Mouse (Mus musculus) heart, adult 18-20 months (tissue): ENCODE measurements around the gene Dnajc3. TPM values are rescaled to one million over a fixed set of nuclear protein-coding genes. Genes with fewer than 3 reads are reported as not detected.

ENCODE experiments used
- DNase-seq, 2 experiments: peaks; one replicate each; pipeline ENCODE4 v3.0.0; 2021 to 2022; ENCODE audit warnings: mixed read lengths in 1 of 2
- long read RNA-seq, 2 experiments: library from polyadenylated mRNA; stranded (forward); transcript quantifications; one replicate each; pipeline ENCODE4 v2.0.0; 2021
- total RNA-seq, 2 experiments: library from RNA; stranded (reverse); gene quantifications; 2 replicates each; pipeline ENCODE4 v1.2.3; 2021

The Dnajc3 gene
- 10 to 100 TPM; 30.8 to 32.8 TPM for total RNA-seq
- long read RNA-seq, experiment 1, full-length matches to known transcripts, result 58 of 81 reads
- long read RNA-seq, experiment 1, partial matches to known transcripts, result 1 of 81 reads
- long read RNA-seq, experiment 1, other reads (novel, unspliced or antisense), result 22 of 81 reads
- long read RNA-seq, experiment 2, full-length matches to known transcripts, result 18 of 37 reads
- long read RNA-seq, experiment 2, partial matches to known transcripts, result 1 of 37 reads
- long read RNA-seq, experiment 2, other reads (novel, unspliced or antisense), result 18 of 37 reads

DNA sequence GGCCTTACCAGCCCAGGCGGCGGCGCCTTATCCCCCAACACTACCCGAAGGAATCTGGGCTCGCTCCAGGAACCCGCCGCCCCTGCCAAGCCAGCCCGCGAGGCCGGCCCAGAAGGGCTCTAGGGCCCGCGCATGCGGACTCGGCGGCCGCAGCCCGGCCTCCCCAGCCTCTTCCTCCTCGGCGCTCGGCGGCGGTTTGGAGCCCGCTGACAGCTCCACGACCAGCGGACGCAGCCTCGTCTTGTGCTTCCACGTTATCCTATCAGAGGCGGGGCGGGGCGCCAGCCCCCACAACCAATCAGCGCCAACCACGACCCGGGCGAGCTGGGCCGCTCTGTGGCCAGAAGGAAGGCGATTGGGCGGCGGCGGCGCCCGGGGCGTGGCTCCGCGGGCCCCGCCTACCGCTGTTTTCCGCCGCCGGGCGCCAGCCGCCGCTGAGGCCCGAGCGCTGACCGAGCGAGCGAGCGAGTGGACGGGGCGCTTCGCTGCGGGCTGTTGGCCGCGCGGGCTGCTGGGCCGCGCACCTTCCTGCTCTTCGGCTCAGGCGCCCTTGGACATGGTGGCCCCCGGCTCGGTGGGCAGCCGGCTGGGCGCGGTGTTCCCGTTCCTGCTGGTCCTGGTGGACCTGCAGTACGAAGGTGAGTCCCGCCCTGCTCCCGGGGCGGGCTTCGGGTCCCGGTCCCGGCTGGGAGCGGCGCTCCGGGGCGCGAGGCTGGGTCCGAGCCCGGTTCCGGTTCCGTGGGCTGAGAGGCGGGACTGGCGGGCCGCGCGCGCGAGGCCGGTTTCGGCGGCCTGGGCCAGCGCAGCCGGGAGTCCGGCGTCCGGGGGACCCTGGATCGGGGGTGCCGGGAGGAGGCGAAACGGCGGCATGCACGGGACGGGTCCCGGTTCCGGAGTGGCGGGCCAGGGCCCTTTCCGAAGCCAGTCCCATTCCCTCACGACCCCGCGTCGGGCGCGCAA, at the start of gene Dnajc3:
Gene Dnajc3, plus strand, starts transcription at position 444 of the 960 bp plus-strand sequence.
- peak; percentile 99 to 100 for DNase-seq

DNA sequence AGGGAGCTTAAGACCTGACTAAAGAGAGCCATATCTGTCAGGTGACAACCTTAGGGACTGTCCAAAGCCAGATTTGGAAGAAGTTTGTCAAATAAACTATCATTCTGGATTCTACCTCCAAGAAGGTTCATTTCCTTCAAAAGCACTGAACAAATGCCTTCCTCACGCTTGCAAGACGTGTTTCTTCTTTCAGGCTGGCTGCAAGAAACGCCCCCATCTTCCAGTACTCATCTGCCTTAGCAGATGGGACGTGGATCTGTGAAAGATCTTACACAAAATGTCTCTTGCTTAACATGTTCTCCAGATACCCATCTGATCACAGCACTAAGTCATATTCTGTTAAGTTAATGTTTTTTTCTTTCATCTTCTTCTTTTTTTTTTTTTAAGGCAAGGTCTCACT, 47.7 kb upstream of the Dnajc3 start:
- DNase-seq, result no peak

DNA sequence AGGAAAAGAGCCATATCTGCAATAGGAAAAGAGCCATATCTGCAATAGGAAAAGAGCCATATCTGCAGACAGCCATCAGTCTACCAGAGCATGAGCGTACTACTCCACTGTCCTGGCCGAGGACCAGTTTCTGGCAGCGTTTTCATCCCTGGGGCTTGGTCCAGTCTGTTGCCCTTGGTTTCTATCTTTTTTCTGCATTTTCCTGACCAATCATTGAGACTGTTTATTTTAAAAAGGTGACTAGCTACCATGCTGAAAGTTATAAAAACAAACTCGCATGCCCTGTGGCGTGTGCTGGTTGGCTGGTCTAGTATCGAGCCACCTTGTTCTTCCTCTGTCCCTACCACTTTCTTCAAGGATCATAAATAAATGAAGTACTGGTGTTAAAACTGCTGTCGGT, 42.5 kb upstream of the Dnajc3 start:
- no peak for DNase-seq

DNA sequence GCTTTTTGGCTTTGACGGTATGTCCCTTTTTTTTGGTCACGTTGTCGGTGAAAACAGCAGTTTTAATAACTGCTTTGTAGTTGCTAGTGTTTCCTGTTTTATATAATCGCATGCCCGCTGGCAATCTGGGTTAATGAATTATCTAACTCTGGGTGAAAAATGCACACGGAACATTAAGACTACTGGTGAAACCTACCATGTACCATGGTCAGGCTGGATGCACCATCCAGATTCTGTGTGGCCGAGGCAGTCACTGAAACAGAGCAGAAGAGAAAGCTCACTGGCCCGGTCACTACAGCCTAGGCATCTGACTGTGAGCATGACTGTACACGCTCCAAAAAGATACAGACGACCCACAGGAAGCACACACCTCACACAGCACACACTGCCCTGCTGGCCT, 42.1 kb upstream of the Dnajc3 start:
- no peak for DNase-seq

DNA sequence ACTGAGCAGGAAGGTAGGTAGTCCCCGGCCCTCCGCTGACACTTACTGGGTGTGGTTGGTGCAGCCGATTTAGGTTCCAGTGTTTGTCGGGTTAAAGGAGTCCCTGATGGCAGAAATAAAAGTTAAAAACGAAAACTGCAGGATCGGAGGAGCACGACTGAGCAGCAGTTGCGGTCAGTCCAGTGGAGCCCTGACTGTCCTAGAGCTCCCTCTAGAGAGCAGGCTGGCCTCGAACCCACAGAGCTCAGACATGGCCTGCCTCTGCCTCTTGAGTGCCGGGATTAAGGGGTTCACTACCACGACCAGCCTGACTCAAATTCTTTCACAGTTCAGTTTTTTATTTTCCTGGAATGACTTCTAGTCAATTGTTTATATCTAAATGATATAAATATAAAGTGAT, 37.8 kb upstream of the Dnajc3 start:
- no peak for DNase-seq

DNA sequence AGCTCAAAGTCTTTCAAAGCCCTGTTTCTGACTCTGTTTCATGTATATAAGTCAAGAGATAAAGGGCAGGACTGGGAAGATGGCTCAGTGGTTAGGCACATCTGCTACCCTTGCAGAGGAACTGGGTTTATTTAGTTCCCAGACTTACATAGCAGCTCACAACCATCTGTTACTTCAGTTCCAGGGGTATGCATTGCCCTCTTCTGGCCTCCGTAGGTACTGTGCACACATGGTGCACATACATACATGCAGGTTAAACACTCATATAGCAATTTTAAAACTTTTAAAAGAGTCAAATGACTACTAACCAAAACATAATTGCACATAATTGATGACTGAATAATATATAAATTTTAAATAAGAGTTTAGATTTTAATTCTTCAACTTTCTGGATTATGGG, 36.9 kb upstream of the Dnajc3 start:
- no peak for DNase-seq

DNA sequence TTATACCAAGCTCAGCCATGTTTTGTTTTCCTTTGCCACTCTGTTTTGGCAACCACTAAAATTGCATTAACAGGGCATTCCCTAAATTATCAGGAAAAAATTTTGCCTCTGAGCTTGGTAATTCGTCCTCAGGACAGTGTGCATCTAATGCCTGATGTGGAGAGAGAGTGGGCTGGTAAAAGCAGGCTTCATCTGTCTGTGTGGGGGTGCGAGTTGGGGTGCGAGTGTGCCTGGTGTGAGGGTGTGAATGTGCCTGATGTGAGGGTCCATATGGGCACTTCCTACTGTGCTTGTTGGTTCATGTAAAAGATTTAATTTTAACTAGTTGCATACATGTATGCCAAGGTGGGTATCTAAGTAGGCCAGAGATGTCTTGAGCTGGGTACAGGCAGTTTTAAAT, 34.4 kb upstream of the Dnajc3 start:
- DNase-seq, result no peak

DNA sequence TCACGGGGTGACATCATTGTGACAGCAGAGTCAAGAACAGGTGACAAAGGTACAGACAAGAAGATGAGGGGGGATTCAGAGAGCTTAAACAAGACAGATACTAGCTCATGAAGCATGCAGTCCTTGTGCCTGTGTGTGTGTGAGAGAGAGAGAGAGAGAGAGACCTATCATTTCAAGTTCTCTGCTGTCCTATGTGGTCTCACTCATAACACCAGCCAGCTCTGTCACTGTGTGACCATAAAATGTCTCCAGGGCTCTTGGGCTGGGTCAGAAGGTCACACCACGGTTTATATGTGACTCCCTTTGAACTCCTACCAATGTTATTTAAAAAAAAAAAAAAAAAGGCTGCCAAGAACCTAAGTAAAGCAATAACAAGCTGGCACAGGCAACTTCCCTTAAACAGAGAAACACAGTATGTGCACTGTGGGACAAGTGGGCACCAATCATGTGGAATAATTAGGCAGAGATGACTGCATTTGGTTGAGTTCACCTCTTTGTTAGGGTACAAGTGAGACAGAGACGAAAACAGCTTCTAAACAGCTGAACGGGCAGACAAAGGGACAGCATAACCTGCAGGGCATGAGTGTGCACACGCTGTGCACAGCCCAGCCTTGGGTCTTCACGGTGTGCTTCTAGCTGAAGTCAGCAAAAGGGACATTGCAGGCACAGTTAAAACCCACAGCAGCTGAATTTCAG, 33.8 kb upstream of the Dnajc3 start:
- no peak for DNase-seq

DNA sequence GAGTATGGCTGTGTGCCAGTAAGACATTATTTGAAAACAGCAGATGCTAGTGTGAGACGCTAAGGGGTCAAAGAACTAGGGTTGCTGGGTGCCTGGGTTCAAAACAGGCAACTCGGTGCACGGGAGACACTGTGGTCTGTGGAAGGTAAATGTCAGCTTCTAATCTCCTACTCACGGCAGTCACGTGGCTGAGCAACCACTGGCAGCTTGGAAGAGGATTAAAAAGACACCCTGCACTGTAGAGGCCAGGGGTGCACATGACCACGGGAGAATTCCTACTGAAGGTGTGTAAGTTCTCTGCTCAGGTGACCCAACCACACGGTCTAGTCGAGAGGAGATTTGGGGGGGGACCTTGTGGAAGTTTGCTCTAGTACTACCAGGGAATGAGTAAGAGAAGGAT, 30.2 kb upstream of the Dnajc3 start:
- no peak for DNase-seq

DNA sequence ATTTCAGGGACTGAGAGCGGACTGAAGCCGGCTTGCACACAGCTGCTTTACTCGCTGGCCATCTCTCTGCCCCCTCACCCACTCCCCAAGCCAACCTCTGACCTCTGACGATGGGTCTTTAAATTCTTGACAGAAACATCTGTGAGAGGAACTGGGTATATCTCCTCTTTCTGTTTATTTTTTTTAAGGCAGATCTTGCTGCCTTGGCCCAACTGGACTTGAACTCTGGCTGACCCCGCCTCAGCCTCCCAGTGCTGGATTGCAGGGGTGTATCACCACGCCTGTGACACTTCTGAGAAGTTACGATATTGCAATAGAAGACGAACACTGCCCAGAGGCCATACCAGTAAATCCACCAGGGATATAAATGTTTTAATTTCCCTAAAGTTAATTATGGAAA, 27.9 kb upstream of the Dnajc3 start:
- peak; percentile 45 to 58 for DNase-seq

DNA sequence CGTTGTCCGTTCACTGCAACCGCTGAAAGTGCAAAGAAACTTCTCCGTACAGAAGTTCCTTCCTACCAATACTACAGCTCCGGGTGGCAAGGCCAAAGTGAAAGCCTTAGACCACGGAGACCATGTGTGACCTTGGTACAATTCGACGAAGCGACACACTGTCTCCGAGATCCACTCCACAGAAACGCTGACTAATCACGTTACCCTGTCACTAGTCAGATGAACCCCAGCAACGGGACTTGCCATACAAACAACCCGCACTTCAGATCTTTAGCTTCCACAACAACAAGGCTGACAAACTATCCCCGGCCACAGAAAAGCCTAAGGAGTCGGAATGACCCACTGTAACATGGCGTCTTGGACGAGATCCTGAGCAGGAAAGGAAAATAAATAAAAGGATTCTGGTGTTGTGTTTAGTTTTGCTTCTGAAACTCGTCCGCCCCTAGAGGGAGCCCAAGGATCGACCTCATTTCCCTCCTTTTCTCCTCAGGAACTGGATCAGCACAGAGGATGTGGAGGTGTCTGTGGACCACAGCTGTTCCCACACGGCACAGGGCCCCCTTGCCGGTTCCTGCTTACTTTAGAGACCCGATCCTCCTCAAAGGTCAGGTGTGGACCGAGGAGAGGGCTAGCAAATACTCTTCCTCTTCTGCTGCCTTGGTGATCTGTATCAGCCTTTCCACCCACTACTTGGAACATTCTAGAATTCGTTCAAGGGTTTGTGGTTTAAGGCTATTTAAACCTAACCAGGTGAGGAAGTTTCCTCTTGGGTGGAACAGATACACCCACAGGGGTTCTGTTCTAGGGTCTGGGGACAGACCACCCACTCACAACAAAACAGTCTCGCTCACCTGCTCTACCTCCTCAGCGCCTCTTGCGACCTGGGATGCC, 27.2 kb upstream of the Dnajc3 start:
- DNase-seq, result peak; percentile 77 to 89

DNA sequence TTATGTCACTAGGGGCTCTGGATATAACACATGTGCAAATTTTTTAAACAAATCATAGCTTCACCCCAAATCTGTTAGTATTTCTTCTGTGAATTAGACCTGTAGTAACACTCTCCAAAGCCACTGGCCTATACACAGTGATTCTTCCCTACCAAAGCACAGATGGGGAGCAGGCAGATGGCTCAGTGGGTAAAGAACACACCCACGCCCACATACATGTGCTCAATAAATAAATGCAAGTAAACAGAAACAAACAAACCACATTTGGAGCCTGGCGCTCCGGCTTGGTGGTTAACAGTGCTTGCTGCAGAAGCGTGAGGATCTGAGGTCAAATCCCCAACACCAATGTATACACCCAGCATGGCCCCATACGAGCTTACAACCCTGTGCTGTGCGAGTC, 26.3 kb upstream of the Dnajc3 start:
- DNase-seq, result no peak

DNA sequence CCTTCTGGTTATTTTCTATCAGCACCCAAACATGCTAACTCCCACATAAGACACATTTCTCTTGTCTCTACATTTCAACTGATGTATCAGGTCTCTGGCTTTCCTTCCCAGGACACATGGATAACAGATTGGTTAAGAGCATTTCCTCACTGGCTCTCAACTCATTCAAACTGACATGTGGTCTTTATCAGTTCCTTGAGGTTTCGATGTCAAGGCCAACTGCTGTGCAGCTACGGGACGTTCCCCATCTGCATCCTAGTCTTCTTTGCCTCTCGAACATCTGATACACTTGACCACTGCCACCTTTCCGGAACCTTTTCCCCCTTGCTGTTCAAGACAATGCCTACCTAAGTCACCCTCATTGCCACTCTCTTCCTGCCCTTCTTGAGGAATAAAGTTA, 24.1 kb upstream of the Dnajc3 start:
- DNase-seq, result no peak

DNA sequence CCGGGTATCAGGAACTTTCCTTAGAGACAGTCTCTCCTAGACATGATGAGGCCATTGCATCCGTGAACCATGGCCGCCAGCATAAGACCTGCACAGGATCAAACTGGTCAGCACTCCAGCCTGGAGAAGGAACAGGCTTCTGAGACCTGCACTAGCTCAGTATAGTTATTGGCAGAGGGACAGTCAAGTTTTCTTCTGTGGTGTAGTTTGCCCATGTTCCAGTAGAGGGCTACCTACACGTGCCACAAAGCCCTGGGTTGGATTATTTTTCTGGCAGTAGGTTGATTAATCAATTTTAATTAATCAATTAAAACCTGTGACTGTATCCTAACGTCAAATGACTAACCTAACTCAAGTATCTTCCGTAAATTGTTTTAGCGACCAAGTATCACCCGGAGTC, 18.8 kb upstream of the Dnajc3 start:
- peak in 1 of 2 experiments; percentile 15 for DNase-seq

DNA sequence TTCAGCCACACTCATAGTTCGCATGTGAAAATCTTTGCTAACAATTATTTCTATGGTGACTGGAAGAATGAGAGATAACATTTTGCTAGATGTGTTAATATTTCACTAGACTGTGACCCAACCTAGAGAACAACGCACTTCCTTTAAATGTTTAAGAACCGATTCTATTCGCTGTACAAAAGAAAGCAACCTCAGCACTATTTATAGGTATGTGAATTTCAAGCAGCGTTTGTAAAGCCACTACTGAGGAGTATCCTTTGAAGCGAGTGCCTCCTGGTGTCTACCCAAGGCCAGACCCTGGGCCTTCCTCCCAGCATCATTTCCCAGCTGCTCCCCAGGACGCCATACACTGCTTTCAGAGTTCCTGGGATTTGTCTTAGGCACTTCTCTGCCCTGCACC, 17.1 kb upstream of the Dnajc3 start:
- DNase-seq, result no peak

DNA sequence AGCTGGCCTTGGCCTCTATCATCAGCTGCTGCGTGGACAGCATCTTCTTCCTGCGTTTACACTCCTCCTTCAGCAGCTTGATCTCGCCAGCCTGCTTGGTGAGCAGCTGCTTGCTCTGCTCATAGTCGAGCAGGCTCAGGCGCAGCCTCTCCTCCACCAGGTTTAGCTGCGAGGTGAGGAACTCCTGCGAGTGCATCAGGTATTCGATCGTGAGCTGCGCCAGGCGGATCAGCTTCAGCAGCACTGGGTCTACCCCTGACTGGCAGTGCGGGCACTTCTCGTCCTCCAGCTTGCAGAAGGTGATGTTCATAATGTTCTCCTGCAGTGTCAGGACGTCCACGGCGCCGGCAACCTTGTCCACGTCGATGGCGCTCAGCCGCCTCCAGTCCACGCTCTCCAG, 15.5 kb upstream of the Dnajc3 start:
- no peak for DNase-seq

DNA sequence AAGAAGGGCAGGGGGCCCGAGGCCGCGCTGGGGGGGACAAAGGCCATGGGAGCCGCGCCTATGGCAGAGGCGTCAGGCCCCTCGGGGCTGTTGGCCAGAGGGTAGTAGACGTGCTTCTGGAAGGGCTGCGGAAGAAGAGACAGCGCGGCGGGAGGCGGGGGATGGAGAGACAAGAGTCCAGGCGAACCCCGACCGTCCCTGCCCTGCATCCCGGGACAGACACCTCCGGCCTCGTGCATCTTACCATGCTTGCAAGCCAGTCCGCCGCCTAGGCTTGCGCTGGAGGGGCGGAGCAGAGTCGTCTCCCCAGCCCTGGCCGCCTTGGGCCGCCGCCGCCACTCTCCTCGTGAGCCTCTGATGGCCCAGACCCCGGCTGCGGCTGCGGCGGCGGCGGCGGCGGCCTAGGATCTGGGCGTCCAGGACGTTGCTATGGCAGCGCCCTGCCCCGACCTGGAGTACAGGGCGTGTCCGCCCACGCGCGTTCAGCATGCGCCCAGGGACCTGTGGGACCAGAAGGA, 15.1 kb upstream of the Dnajc3 start:
- peak in 1 of 2 experiments; percentile 21 for DNase-seq

DNA sequence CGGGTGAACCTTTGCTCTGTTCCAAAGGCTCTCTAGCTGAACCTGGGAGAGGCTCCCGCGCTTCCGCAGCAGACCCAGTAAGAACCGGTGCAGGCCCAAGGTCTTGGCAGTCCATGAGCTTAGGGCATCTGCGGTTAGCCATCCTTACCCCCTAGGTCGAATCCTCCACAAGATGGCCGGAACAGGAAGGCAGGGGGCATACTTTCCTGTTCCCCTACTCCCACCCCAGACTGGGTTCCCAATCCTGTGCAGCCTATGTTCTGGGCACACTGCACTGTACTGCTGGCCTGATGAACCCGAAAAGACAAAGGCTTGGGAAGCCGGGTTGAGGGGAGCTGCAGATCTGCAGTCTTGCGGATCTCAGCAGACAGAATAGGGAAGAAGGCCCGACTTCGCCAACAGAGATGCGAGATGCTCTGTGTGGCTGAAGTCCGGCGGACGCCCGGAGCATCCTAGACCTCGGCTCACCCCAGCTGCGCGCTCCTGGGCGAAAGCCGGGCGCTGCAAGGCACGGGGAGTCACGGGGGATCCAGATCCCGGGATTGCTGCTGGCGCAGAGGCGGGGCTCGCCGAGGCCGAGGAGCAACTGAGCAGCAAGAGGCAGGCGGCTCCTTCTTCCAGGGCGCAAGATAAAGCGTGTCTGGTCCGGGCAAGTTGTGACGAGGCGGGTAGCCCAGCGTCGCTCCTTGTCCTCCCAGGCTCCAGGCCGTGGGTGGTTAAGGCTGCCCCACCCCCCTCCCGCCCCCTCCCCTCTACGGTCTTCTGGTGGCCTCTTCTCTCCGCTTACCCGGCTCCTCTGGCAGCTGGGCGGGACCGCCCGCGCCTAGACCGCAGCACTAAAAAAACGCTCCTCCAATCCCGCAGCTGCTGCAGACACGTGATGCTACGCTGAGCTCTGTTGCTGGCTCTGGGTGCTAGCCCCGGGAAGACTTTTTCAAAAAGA, 12.8 kb upstream of the Dnajc3 start, which contains the start of gene Dzip1:
Gene Dzip1, minus strand, starts transcription at position 788 of the 943 bp plus-strand sequence.
- peak; percentile 64 to 79 for DNase-seq

DNA sequence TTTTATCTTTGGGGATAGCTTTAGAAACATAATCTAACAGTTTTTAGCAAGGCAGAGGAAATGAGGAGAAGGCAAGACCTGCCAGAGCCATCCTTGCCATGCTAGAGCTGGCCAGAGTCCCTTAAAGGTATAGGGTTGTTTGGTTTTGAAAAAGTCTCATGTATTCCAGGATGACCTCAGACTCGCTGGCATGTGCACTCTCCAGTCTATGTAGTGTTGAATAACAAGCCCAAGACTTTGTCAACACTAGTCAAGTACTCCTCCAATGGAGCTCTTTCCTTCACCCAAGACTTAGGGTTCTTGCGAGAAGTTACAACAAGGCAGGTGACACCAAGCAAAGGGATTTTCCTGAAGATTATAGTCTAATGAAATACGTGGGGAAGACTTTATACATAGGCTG, 9.2 kb upstream of the Dnajc3 start:
- no peak for DNase-seq

DNA sequence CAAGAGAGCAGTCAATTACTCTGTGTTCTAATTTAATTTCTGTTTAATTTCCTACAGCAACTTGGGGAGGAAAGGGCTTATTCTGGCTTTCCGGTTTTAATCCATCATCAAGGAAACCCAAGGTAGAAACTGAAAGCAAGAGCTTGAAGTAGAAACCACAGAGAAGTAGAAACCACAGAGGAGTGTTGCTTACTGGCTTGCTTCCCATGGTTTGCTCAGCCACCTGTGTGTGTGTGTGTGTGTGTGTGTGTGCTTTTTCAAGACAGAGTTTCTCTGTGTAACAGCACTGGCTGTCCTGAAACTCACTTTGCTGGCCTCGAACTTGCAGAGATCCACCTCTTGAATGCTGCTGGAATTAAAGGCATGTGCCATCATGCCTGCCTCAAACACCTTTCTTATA, 8.0 kb upstream of the Dnajc3 start:
- DNase-seq, result no peak
